Mouse (Mus musculus): ENCODE data around the gene Serpina11.

DNA sequence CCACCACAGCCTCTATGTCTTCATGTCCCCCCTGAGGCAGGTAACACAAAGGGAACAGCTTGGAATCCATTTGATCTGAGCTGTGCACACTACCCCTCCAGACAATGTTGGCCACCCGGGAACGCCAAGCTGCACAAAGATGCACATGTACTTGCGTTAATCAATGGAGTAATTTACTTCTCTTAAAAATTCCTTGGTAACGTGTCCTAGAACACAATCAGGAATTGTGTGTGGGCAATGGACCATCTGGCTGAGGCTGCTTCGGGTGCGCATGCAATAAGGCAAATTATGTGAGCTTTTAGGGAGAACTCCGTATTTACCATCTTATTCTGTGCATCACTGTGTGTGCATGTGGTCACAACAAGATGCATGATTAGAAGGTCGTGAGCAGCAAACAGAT is 9.9 kb upstream of the Serpina11 start:
- TF ChIP-seq CTCF (IDR thresholded peaks at IDR 0.05; ENCODE audit: low read depth), result no peak
- TF ChIP-seq EP300 (IDR thresholded peaks at IDR 0.05; ENCODE audit: low read depth), result no peak

Measured in liver, postnatal 0 days (tissue).